Mouse (Mus musculus) regulatory T cell (primary cell): ENCODE data around the gene Hoxa9.

Experiments
- in situ Hi-C: fragments of 300-600 bp; cut with MboI, MseI; formaldehyde crosslinking; loops from one replicate; pipeline ENCODE4 v1.15.1; 2025; ENCODE audit warnings: high pct_unique_total_duplicates

Hoxa9 gene

GRCm38 (mm10) chr6:52229558-52230416 lies 1.1 kb downstream of the Hoxa9 start:
- in situ Hi-C loops = loop anchor here (5.0 to 10.0 kb wide), 2 partner anchors 222 to 1025 kb away; no protein-coding TSS in a partner anchor

- in situ Hi-C loops = loop anchor here (5.0 to 10.0 kb wide), 2 partner anchors 221 to 1024 kb away; no protein-coding TSS in a partner anchor
Observed at GRCm38 (mm10) chr6:52228475-52229465, 2.1 kb downstream of the Hoxa9 start.

- in situ Hi-C loops = loop anchor here (5.0 to 10.0 kb wide), 2 partner anchors 220 to 1023 kb away; no protein-coding TSS in a partner anchor
Observed at GRCm38 (mm10) chr6:52227470-52228222, 3.2 kb downstream of the Hoxa9 start.

GRCm38 (mm10) chr6:52226569-52227257 lies 4.2 kb downstream of the Hoxa9 start:
- in situ Hi-C loops = loop anchor here (5.0 to 10.0 kb wide), 2 partner anchors 219 to 1022 kb away; no protein-coding TSS in a partner anchor

GRCm38 (mm10) chr6:52225612-52226568 lies 5.0 kb downstream of the Hoxa9 start:
- in situ Hi-C loops = loop anchor here (5.0 to 10.0 kb wide), 2 partner anchors 219 to 1021 kb away; no protein-coding TSS in a partner anchor

GRCm38 (mm10) chr6:52224895-52225611 lies 5.8 kb downstream of the Hoxa9 start:
- in situ Hi-C loops = loop anchor here (5.0 to 25.0 kb wide), 3 partner anchors 218 to 1020 kb away; no protein-coding TSS in a partner anchor

GRCm38 (mm10) chr6:52223939-52224760 lies 6.7 kb downstream of the Hoxa9 start:
- in situ Hi-C loops = loop anchor here (10.0 to 25.0 kb wide), 2 partner anchors 362 to 1019 kb away; no protein-coding TSS in a partner anchor

GRCm38 (mm10) chr6:52222729-52223128 lies 8.2 kb downstream of the Hoxa9 start:
- in situ Hi-C loops = loop anchor here (10.0 to 25.0 kb wide), 2 partner anchors 360 to 1018 kb away; no protein-coding TSS in a partner anchor

- in situ Hi-C loops = loop anchor here (10.0 to 25.0 kb wide), 2 partner anchors 360 to 1017 kb away; no protein-coding TSS in a partner anchor
Observed at GRCm38 (mm10) chr6:52221993-52222685, 8.8 kb downstream of the Hoxa9 start.

- in situ Hi-C loops = loop anchor here (10.0 to 25.0 kb wide), 2 partner anchors 359 to 1017 kb away; no protein-coding TSS in a partner anchor
Observed at GRCm38 (mm10) chr6:52221337-52221992, 9.4 kb downstream of the Hoxa9 start, which contains the start of gene Hoxa7. Hoxa7 (minus strand) TSS chr6:52221854.

- in situ Hi-C loops = loop anchor here (10.0 to 25.0 kb wide), 2 partner anchors 359 to 1016 kb away; no protein-coding TSS in a partner anchor
Observed at GRCm38 (mm10) chr6:52220865-52221310, 10.0 kb downstream of the Hoxa9 start.

- in situ Hi-C loops = loop anchor here (10.0 to 25.0 kb wide), 2 partner anchors 358 to 1015 kb away; no protein-coding TSS in a partner anchor
Observed at GRCm38 (mm10) chr6:52220003-52220864, 10.7 kb downstream of the Hoxa9 start.

- in situ Hi-C loops = loop anchor here (5.0 to 25.0 kb wide), 3 partner anchors 357 to 1045 kb away; no protein-coding TSS in a partner anchor
Observed at GRCm38 (mm10) chr6:52219234-52219942, 11.5 kb downstream of the Hoxa9 start.
